Mouse (Mus musculus): ENCODE data around the gene Auts2. TPM values are rescaled to one million over a fixed set of nuclear protein-coding genes. Genes with fewer than 3 reads are reported as not detected.

Auts2 gene
- total and polyA plus RNA-seq, 2 experiments from 2014 or later: 6.8 to 12.1 TPM

- Histone ChIP-seq H3K27me3 (ENCODE audit: control insufficient read depth, insufficient read depth, low read length) (no peaks in the 10 kb centered on the region), H3K36me3 (replicated peaks; ENCODE audit: control insufficient read depth, insufficient read depth, low read length) (0 out of 2 replicates have a peak, but pooled peaks cover 2% of the 10 kb centered on the region), H3K4me2 (ENCODE audit: low read depth, low read length) (no peak overlapping the region), H3K9ac (replicated peaks; ENCODE audit: low read depth, low read length) (no peak overlapping the region), H3K9me3 (replicated peaks; ENCODE audit: control insufficient read depth, low read length) (no peaks in the 10 kb centered on the region), H3K4me3 (ENCODE audit: low read depth, low read length) (no peak overlapping the region), H3K27ac (ENCODE audit: low read depth) (no peak overlapping the region), H3K4me1 (ENCODE audit: control insufficient read depth, insufficient read depth) (no peaks in the 10 kb centered on the region)
- WGBS: 76% methylated on average over 4 of the region's 4 CpGs
- ATAC-seq (ENCODE audit: insufficient read depth, low read depth) (no peak), DNase-seq (ENCODE audit: low spot score) (no peak)
- no peak for TF ChIP-seq CTCF (IDR thresholded peaks at IDR 0.05; ENCODE audit: low read depth)
- no peak for TF ChIP-seq EP300 (IDR thresholded peaks at IDR 0.05; ENCODE audit: low read depth)
Measured at GRCm38 (mm10) chr5:131433291-131433690, 1109.9 kb downstream of the Auts2 start.

GRCm38 (mm10) chr5:131431896-131432295, 1111.2 kb downstream of the Auts2 start:
- no peaks in the 10 kb centered on the region for H3K27me3 ChIP-seq (ENCODE audit: control insufficient read depth, insufficient read depth, low read length)
- H3K9me3 ChIP-seq (replicated peaks; ENCODE audit: control insufficient read depth, low read length): no peaks in the 10 kb centered on the region
- no peaks in the 10 kb centered on the region for H3K36me3 ChIP-seq (replicated peaks; ENCODE audit: control insufficient read depth, insufficient read depth, low read length)
- WGBS: 71% methylated on average over 7 of the region's 7 CpGs
- H3K4me1 ChIP-seq (ENCODE audit: control insufficient read depth, insufficient read depth): no peaks in the 10 kb centered on the region
- H3K4me2 ChIP-seq (ENCODE audit: low read depth, low read length): no peak overlapping the region
- DNase-seq (ENCODE audit: low spot score) (no peak), ATAC-seq (ENCODE audit: insufficient read depth, low read depth) (no peak)
- no peak overlapping the region for H3K27ac ChIP-seq (ENCODE audit: low read depth)
- H3K9ac ChIP-seq (replicated peaks; ENCODE audit: low read depth, low read length): no peak overlapping the region
- TF ChIP-seq CTCF (IDR thresholded peaks at IDR 0.05; ENCODE audit: low read depth): no peak
- TF ChIP-seq EP300 (IDR thresholded peaks at IDR 0.05; ENCODE audit: low read depth): no peak
- H3K4me3 ChIP-seq (ENCODE audit: low read depth, low read length): no peak overlapping the region

GRCm38 (mm10) chr5:131430109-131430508, 1113.0 kb downstream of the Auts2 start:
- Histone ChIP-seq H3K4me2 (ENCODE audit: low read depth, low read length) (no peak overlapping the region), H3K9ac (replicated peaks; ENCODE audit: low read depth, low read length) (no peak overlapping the region), H3K36me3 (replicated peaks; ENCODE audit: control insufficient read depth, insufficient read depth, low read length) (no peaks in the 10 kb centered on the region), H3K27ac (ENCODE audit: low read depth) (no peak overlapping the region), H3K4me1 (ENCODE audit: control insufficient read depth, insufficient read depth) (no peaks in the 10 kb centered on the region), H3K4me3 (ENCODE audit: low read depth, low read length) (no peak overlapping the region), H3K9me3 (replicated peaks; ENCODE audit: control insufficient read depth, low read length) (no peaks in the 10 kb centered on the region), H3K27me3 (ENCODE audit: control insufficient read depth, insufficient read depth, low read length) (no peaks in the 10 kb centered on the region)
- WGBS: 22% methylated on average over 8 of the region's 8 CpGs
- ATAC-seq (ENCODE audit: insufficient read depth, low read depth) (peak; percentile 14; the same call in 1 of the 2 replicates), DNase-seq (ENCODE audit: low spot score) (peak; percentile 36)
- TF ChIP-seq CTCF (IDR thresholded peaks at IDR 0.05; ENCODE audit: low read depth) (peak; percentile 84), EP300 (IDR thresholded peaks at IDR 0.05; ENCODE audit: low read depth) (no peak)

- Histone ChIP-seq H3K9ac (replicated peaks; ENCODE audit: low read depth, low read length) (no peak overlapping the region), H3K27ac (ENCODE audit: low read depth) (no peak overlapping the region), H3K9me3 (replicated peaks; ENCODE audit: control insufficient read depth, low read length) (no peaks in the 10 kb centered on the region), H3K4me3 (ENCODE audit: low read depth, low read length) (no peak overlapping the region), H3K27me3 (ENCODE audit: control insufficient read depth, insufficient read depth, low read length) (no peaks in the 10 kb centered on the region), H3K4me1 (ENCODE audit: control insufficient read depth, insufficient read depth) (no peaks in the 10 kb centered on the region), H3K36me3 (replicated peaks; ENCODE audit: control insufficient read depth, insufficient read depth, low read length) (no peaks in the 10 kb centered on the region), H3K4me2 (ENCODE audit: low read depth, low read length) (no peak overlapping the region)
- 53% methylated on average over 6 of the region's 6 CpGs for whole genome bisulfite sequencing
- TF ChIP-seq EP300 (IDR thresholded peaks at IDR 0.05; ENCODE audit: low read depth): no peak
- DNase-seq (ENCODE audit: low spot score) (no peak), ATAC-seq (ENCODE audit: insufficient read depth, low read depth) (no peak)
Measured at GRCm38 (mm10) chr5:131429563-131429962, 1113.6 kb downstream of the Auts2 start.

- Histone ChIP-seq H3K9ac (replicated peaks; ENCODE audit: low read depth, low read length) (no peak overlapping the region), H3K27ac (ENCODE audit: low read depth) (no peak overlapping the region), H3K4me3 (ENCODE audit: low read depth, low read length) (no peak overlapping the region), H3K4me1 (ENCODE audit: control insufficient read depth, insufficient read depth) (no peaks in the 10 kb centered on the region), H3K9me3 (replicated peaks; ENCODE audit: control insufficient read depth, low read length) (0 out of 2 replicates have a peak, but pooled peaks cover 3% of the 10 kb centered on the region), H3K4me2 (ENCODE audit: low read depth, low read length) (no peak overlapping the region), H3K36me3 (replicated peaks; ENCODE audit: control insufficient read depth, insufficient read depth, low read length) (no peaks in the 10 kb centered on the region), H3K27me3 (ENCODE audit: control insufficient read depth, insufficient read depth, low read length) (no peaks in the 10 kb centered on the region)
- TF ChIP-seq EP300 (IDR thresholded peaks at IDR 0.05; ENCODE audit: low read depth) (no peak), CTCF (IDR thresholded peaks at IDR 0.05; ENCODE audit: low read depth) (peak; percentile 72)
- peak; percentile 49 for DNase-seq (ENCODE audit: low spot score)
- WGBS: 36% methylated on average over 11 of the region's 11 CpGs
- ATAC-seq (ENCODE audit: insufficient read depth, low read depth): peak; percentile 33; the same call in 1 of the 2 replicates
Measured at GRCm38 (mm10) chr5:131427734-131428413, 1115.3 kb downstream of the Auts2 start.

- 0 out of 2 replicates have a peak, but pooled peaks cover 3% of the 10 kb centered on the region for H3K9me3 ChIP-seq (replicated peaks; ENCODE audit: control insufficient read depth, low read length)
- no peak overlapping the region for H3K4me3 ChIP-seq (ENCODE audit: low read depth, low read length)
- ATAC-seq (ENCODE audit: insufficient read depth, low read depth) (no peak), DNase-seq (ENCODE audit: low spot score) (no peak)
- no peak overlapping the region for H3K9ac ChIP-seq (replicated peaks; ENCODE audit: low read depth, low read length)
- TF ChIP-seq EP300 (IDR thresholded peaks at IDR 0.05; ENCODE audit: low read depth) (no peak), CTCF (IDR thresholded peaks at IDR 0.05; ENCODE audit: low read depth) (no peak)
- 81% methylated on average over 3 of the region's 3 CpGs for WGBS
- H3K36me3 ChIP-seq (replicated peaks; ENCODE audit: control insufficient read depth, insufficient read depth, low read length): no peaks in the 10 kb centered on the region
- no peak overlapping the region for H3K27ac ChIP-seq (ENCODE audit: low read depth)
- H3K4me2 ChIP-seq (ENCODE audit: low read depth, low read length): no peak overlapping the region
- H3K4me1 ChIP-seq (ENCODE audit: control insufficient read depth, insufficient read depth): no peaks in the 10 kb centered on the region
- H3K27me3 ChIP-seq (ENCODE audit: control insufficient read depth, insufficient read depth, low read length): no peaks in the 10 kb centered on the region
Measured at GRCm38 (mm10) chr5:131422737-131423136, 1120.4 kb downstream of the Auts2 start.
